8 mouse cellular contexts compared by ENCODE assay signal in the genomic region with DNA sequence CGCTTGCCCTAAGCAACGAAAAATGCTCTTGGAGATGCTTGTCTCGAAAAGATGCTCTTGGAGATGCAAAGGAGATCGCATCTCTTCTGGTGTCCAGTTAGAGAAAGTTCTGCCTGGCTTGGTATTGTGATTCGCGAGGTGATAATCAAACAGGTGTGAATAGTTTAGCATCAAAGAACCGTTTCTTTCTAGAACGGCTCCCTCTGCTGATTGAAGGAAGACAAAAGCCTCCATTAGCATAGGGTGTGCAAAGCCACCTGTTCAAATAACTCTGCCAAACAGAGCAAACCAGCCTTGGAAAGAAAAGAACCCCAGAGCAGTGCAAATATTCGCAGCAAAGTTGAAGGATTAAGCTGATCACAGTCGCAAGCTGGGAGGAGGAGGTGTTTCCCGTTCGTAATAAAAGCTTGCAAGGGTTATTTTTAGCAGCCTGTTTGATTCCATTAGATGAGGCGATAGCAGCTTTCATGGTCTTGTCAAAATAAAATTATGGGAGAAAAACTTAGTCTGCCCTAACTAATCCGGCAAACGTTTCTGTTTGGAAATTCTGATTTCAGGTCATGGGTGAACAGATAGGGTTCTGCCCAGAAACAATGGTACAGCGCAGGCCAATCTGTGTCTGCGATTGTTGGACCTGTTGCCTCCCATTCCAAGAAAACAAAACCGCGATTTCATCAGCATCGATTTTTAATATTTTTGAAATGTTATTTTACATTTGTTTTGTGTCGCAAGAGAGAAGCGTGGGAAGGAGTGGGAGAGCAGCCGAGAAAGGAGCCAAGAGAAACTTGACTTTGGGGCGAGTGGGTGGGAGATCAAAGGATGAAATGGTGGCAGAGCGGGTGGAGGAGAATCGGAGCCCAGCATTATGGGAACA.
DNase-seq lines count a peak whose midpoint lies in the region; ATAC-seq lines count a peak whose summit lies in the region.

No protein-coding gene starts in this region.

- H3K27me3 ChIP-seq in kidney, embryonic 14.5 days (ENCODE audit: control insufficient read depth, insufficient read depth, low read length) = peaks cover 20% of the 10 kb centered on the region; the same call in 1 of the 2 replicates
- peaks cover 33% of the 10 kb centered on the region for H3K27me3 ChIP-seq in limb, embryonic 15.5 days

- H3K4me3 ChIP-seq in kidney, embryonic 14.5 days (ENCODE audit: low read length) = peak overlapping the region; percentile 46
- H3K4me3 ChIP-seq in limb, embryonic 15.5 days = peak overlapping the region; percentile 51

- no peaks in the 10 kb centered on the region for H3K36me3 ChIP-seq in kidney, embryonic 14.5 days (ENCODE audit: control insufficient read depth, insufficient read depth, low read length)
- H3K36me3 ChIP-seq in limb, embryonic 15.5 days = no peaks in the 10 kb centered on the region

- H3K27ac ChIP-seq in kidney, embryonic 14.5 days (ENCODE audit: low read depth, low read length) = no peak overlapping the region
- no peak overlapping the region for H3K27ac ChIP-seq in limb, embryonic 15.5 days

- peak; percentile 28; the same call in 1 of the 2 replicates for ATAC-seq in kidney, embryonic 14.5 days (ENCODE audit: low FRiP score, low TSS enrichment)
- no peak for ATAC-seq in limb, embryonic 15.5 days (ENCODE audit: insufficient number of reproducible peaks, low FRiP score, low TSS enrichment, low read depth)
- ATAC-seq in CD4-positive, CD25-positive, alpha-beta regulatory T cell, adult 4 months = no peak

- H3K4me1 ChIP-seq in kidney, embryonic 14.5 days (ENCODE audit: control insufficient read depth, insufficient read depth, low read length) = no peaks in the 10 kb centered on the region
- peaks cover 13% of the 10 kb centered on the region for H3K4me1 ChIP-seq in limb, embryonic 15.5 days

- H3K9me3 ChIP-seq in kidney, embryonic 14.5 days (ENCODE audit: control insufficient read depth, low read length) = no peaks in the 10 kb centered on the region
- peaks cover 2% of the 10 kb centered on the region; the same call in 1 of the 2 replicates for H3K9me3 ChIP-seq in limb, embryonic 15.5 days

- no peak overlapping the region; the same call in 1 of the 2 replicates for H3K9ac ChIP-seq in kidney, embryonic 14.5 days (ENCODE audit: low read depth, low read length)
- H3K9ac ChIP-seq in limb, embryonic 15.5 days = peak overlapping the region; percentile 26; the same call in 1 of the 2 replicates

- H3K4me2 ChIP-seq in kidney, embryonic 14.5 days (replicated peaks; ENCODE audit: low read depth, low read length) = peak overlapping the region; percentile 89
- peak overlapping the region; percentile 97 for H3K4me2 ChIP-seq in limb, embryonic 15.5 days

- 12% methylated on average over 26 of the region's 26 CpGs for WGBS in kidney, embryonic 14.5 days
- 18% methylated on average over 26 of the region's 26 CpGs for WGBS in limb, embryonic 15.5 days

- DNase-seq in kidney, postnatal 14 days = no peak
- peak; percentile 52 for DNase-seq in brain, adult 2 months (ENCODE audit: low read depth, low spot score)
- DNase-seq in forelimb bud, embryonic 11.5 days (ENCODE audit: low read depth, low spot score) = peak; percentile 44
- DNase-seq in cerebellum, postnatal 4 days (ENCODE audit: low spot score in 2 of 2) = no peak
- no peak for DNase-seq in natural killer cell, adult 2 months (ENCODE audit: low spot score in 2 of 2)

Comparison
In these comparisons a context has a peak if more than half of its experiments do, and no peak if none do; other contexts are left out.
1. DNase-seq: peak in brain, adult 2 months (single experiment) and forelimb bud, embryonic 11.5 days (single experiment); none in kidney, postnatal 14 days (single experiment), cerebellum, postnatal 4 days (0 of 2) and natural killer cell, adult 2 months (0 of 2).